Mouse (Mus musculus): Measurements from ENCODE around the gene Gys2. TPM values are rescaled to one million over a fixed set of nuclear protein-coding genes. Genes with fewer than 3 reads are reported as not detected.

Gys2 gene
- total RNA-seq, 2 experiments from 2014 or later = 0.17 TPM; not detected in 1

- intact Hi-C loops (cut with DNase I) = no loop called here
- DNase-seq = no peak
Observed at GRCm38 (mm10) chr6:142459017-142459678, 13.8 kb downstream of the Gys2 start.

- intact Hi-C loops (cut with DNase I) = no loop called here
- no peak for DNase-seq
Observed at GRCm38 (mm10) chr6:142458010-142458409, 14.9 kb downstream of the Gys2 start.

- intact Hi-C loops (cut with DNase I) = no loop called here
- DNase-seq = no peak
Observed at GRCm38 (mm10) chr6:142455314-142455996, 17.5 kb downstream of the Gys2 start.

- intact Hi-C loops (cut with DNase I) = no loop called here
- DNase-seq = no peak
Observed at GRCm38 (mm10) chr6:142453311-142453710, 19.6 kb downstream of the Gys2 start.

GRCm38 (mm10) chr6:142451381-142451780, 21.5 kb downstream of the Gys2 start:
- intact Hi-C loops (cut with DNase I) = no loop called here
- DNase-seq = no peak

- intact Hi-C loops (cut with DNase I) = no loop called here
- no peak for DNase-seq
Observed at GRCm38 (mm10) chr6:142429072-142429471, 43.8 kb downstream of the Gys2 start.

GRCm38 (mm10) chr6:142424976-142425375, 47.9 kb downstream of the Gys2 start:
- intact Hi-C loops (cut with DNase I) = no loop called here
- no peak for DNase-seq

- no peak for DNase-seq
- intact Hi-C loops (cut with DNase I) = no loop called here
Observed at GRCm38 (mm10) chr6:142414597-142414996, 58.3 kb downstream of the Gys2 start.

- intact Hi-C loops (cut with DNase I) = no loop called here
- DNase-seq = no peak
Observed at GRCm38 (mm10) chr6:142413845-142414244, 59.1 kb downstream of the Gys2 start.

GRCm38 (mm10) chr6:142412906-142413491, 59.9 kb downstream of the Gys2 start, which contains the start of gene Spx:
Gene Spx, plus strand, starts transcription at chr6:142413441.
- DNase-seq = no peak

GRCm38 (mm10) chr6:142411140-142411539, 61.8 kb downstream of the Gys2 start:
- DNase-seq = no peak
- intact Hi-C loops (cut with DNase I) = no loop called here

More at GRCm38 (mm10) chr6:142412906-142413491, 59.9 kb downstream of the Gys2 start, which contains the start of gene Spx:
- intact Hi-C loops (cut with DNase I) = no loop called here

GRCm38 (mm10) chr6:142395756-142396155, 77.2 kb downstream of the Gys2 start:
- DNase-seq = no peak
- intact Hi-C loops (cut with DNase I) = no loop called here

GRCm38 (mm10) chr6:142394669-142395068, 78.2 kb downstream of the Gys2 start:
- intact Hi-C loops (cut with DNase I) = no loop called here
- peak; percentile 12 for DNase-seq

GRCm38 (mm10) chr6:142392312-142392711, 80.6 kb downstream of the Gys2 start:
- DNase-seq = no peak
- intact Hi-C loops (cut with DNase I) = no loop called here

- DNase-seq = no peak
- intact Hi-C loops (cut with DNase I) = loop anchor here (5.0 kb wide), 3 partner anchors 42 to 368 kb away; partner anchors contain the start of genes Cmas and Pyroxd1
Observed at GRCm38 (mm10) chr6:142389101-142389500, 83.8 kb downstream of the Gys2 start.

GRCm38 (mm10) chr6:142387755-142388271, 85.1 kb downstream of the Gys2 start:
- intact Hi-C loops (cut with DNase I) = loop anchor here (5.0 kb wide), 3 partner anchors 41 to 369 kb away; partner anchors contain the start of genes Cmas and Pyroxd1
- no peak for DNase-seq

GRCm38 (mm10) chr6:142387011-142387754, 85.7 kb downstream of the Gys2 start, which contains the start of the genes Recql and Golt1b:
Gene Recql, minus strand, starts transcription at chr6:142387087.
Gene Golt1b, plus strand, starts transcription at chr6:142387221.
- DNase-seq = peak; percentile 98
- intact Hi-C loops (cut with DNase I) = loop anchor here (5.0 kb wide), 3 partner anchors 40 to 370 kb away; partner anchors contain the start of genes Cmas and Pyroxd1

- no peak for DNase-seq
- intact Hi-C loops (cut with DNase I) = loop anchor here (5.0 kb wide), 3 partner anchors 39 to 371 kb away; partner anchors contain the start of genes Cmas and Pyroxd1
Observed at GRCm38 (mm10) chr6:142386285-142387010, 86.5 kb downstream of the Gys2 start.

GRCm38 (mm10) chr6:142384521-142384920, 88.4 kb downstream of the Gys2 start:
- no peak for DNase-seq
- intact Hi-C loops (cut with DNase I) = no loop called here
